Mouse (Mus musculus) CH12.LX (cell line): ENCODE data around the gene Dnajb4. TPM values are rescaled to one million over a fixed set of nuclear protein-coding genes. Genes with fewer than 3 reads are reported as not detected.

Experiments used
- DNase-seq: peaks from one replicate; pipeline ENCODE4 v3.0.0-alpha.2; 2013; ENCODE audit errors: extremely low read depth
- H3K27ac ChIP-seq: 2 replicates; pipeline ENCODE4 v1.5.1; 2012; ENCODE audit warnings: low read depth, mild to moderate bottlenecking, control low read depth, moderate library complexity; ENCODE audit not compliant: insufficient read depth
- H3K27me3 ChIP-seq: replicated peaks from 2 replicates; pipeline ENCODE3; 2012; ENCODE audit warnings: inconsistent platforms
- H3K36me3 ChIP-seq, 2 experiments: replicated peaks in 1 of 2; 2 replicates each; pipeline versions ENCODE3 to v1.6.1; 2012; ENCODE audit warnings: inconsistent platforms in 1 of 2, low read length in 1 of 2, mild to moderate bottlenecking in 1 of 2, mixed read lengths in 1 of 2, moderate library complexity in 1 of 2; ENCODE audit not compliant: control insufficient read depth in 1 of 2, insufficient read depth in 1 of 2
- H3K4me1 ChIP-seq, 2 experiments: 2 replicates each; pipeline ENCODE4 v1.6.1; 2012; ENCODE audit warnings: inconsistent platforms in 1 of 2, moderate library complexity in 1 of 2; ENCODE audit not compliant: insufficient read depth in 2 of 2, control insufficient read depth in 1 of 2
- H3K4me2 ChIP-seq: 2 replicates; pipeline ENCODE4 v1.6.1; 2012; ENCODE audit warnings: low read depth, mild to moderate bottlenecking, control low read depth; ENCODE audit not compliant: poor library complexity, insufficient read depth, severe bottlenecking
- H3K4me3 ChIP-seq, 3 experiments: fragments of 150-350 bp in 1 of 3; sonication (generic) in 1 of 3; replicated peaks in 1 of 3; 2 replicates each; pipeline versions ENCODE3 to v1.5.1; 2011 to 2012; ENCODE audit warnings: low read depth in 2 of 3, low read length in 2 of 3, mild to moderate bottlenecking in 2 of 3, moderate library complexity in 2 of 3, control low read depth in 1 of 3, improper control_type of control experiment in 1 of 3, inconsistent platforms in 1 of 3, mixed read lengths in 1 of 3; ENCODE audit not compliant: poor library complexity in 1 of 3
- H3K79me2 ChIP-seq: replicated peaks from 2 replicates; pipeline ENCODE4 v1.6.1; 2012; ENCODE audit warnings: mild to moderate bottlenecking, moderate library complexity; ENCODE audit not compliant: control insufficient read depth, poor library complexity, insufficient read depth, severe bottlenecking; ENCODE audit errors: extremely low read depth
- H3K9ac ChIP-seq: 2 replicates; pipeline ENCODE4 v1.6.1; 2012; ENCODE audit warnings: low read depth, mild to moderate bottlenecking, control low read depth, moderate library complexity; ENCODE audit not compliant: insufficient read depth
- H3K9me3 ChIP-seq: replicated peaks from 2 replicates; pipeline ENCODE3; 2012; ENCODE audit warnings: low read length, inconsistent platforms, mixed read lengths
- BHLHE40 ChIP-seq: IDR thresholded peaks from 2 replicates; pipeline ENCODE4 v1.6.1; 2011; ENCODE audit warnings: mild to moderate bottlenecking, low read depth, low read length, improper control_type of control experiment
- CHD1 ChIP-seq: IDR thresholded peaks from 2 replicates; pipeline ENCODE4 v1.6.1; 2012; ENCODE audit warnings: low read depth, low read length, improper control_type of control experiment, inconsistent platforms
- CHD2 ChIP-seq: IDR thresholded peaks from 2 replicates; pipeline ENCODE4 v1.6.1; 2011; ENCODE audit warnings: low read length, improper control_type of control experiment
- E2F4 ChIP-seq: IDR thresholded peaks from 2 replicates; pipeline ENCODE4 v1.6.1; 2011; ENCODE audit warnings: low read depth, low read length, improper control_type of control experiment; ENCODE audit not compliant: insufficient replicate concordance
- ELF1 ChIP-seq: IDR thresholded peaks from 2 replicates; pipeline ENCODE4 v1.6.1; 2014; ENCODE audit warnings: low read depth, mild to moderate bottlenecking, inconsistent platforms, low read length, improper control_type of control experiment
- EP300 ChIP-seq: IDR thresholded peaks from 2 replicates; pipeline ENCODE4 v1.6.1; 2011; ENCODE audit warnings: low read length, improper control_type of control experiment
- ETS1 ChIP-seq: conservative IDR thresholded peaks from 2 replicates; pipeline ENCODE4 v1.6.1; 2012; ENCODE audit warnings: low read depth, mild to moderate bottlenecking, inconsistent platforms, low read length, improper control_type of control experiment, moderate library complexity
- GABPA ChIP-seq: IDR thresholded peaks from 2 replicates; pipeline ENCODE4 v1.6.1; 2012; ENCODE audit warnings: low read depth, low read length, improper control_type of control experiment, inconsistent platforms; ENCODE audit not compliant: insufficient replicate concordance
- HCFC1 ChIP-seq: IDR thresholded peaks from 2 replicates; pipeline ENCODE4 v1.6.1; 2012; ENCODE audit warnings: low read depth, mild to moderate bottlenecking, inconsistent platforms, low read length, improper control_type of control experiment
- JUN ChIP-seq: IDR thresholded peaks from 2 replicates; pipeline ENCODE4 v1.6.1; 2011; ENCODE audit warnings: low read depth, mild to moderate bottlenecking, low read length, improper control_type of control experiment, moderate library complexity; ENCODE audit not compliant: insufficient read depth
- JUND ChIP-seq: conservative IDR thresholded peaks from 2 replicates; pipeline ENCODE4 v1.6.1; 2011; ENCODE audit warnings: low read depth, low read length, improper control_type of control experiment
- KAT2A ChIP-seq: IDR thresholded peaks from 2 replicates; pipeline ENCODE4 v1.6.1; 2012; ENCODE audit warnings: low read length, improper control_type of control experiment, inconsistent platforms; ENCODE audit not compliant: insufficient replicate concordance
- MAFK ChIP-seq: IDR thresholded peaks from 2 replicates; pipeline ENCODE4 v1.6.1; 2011; ENCODE audit warnings: low read length, improper control_type of control experiment; ENCODE audit not compliant: insufficient replicate concordance
- MAX ChIP-seq: IDR thresholded peaks from 2 replicates; pipeline ENCODE4 v1.6.1; 2011; ENCODE audit warnings: low read length, improper control_type of control experiment
- MEF2A ChIP-seq: IDR thresholded peaks from 2 replicates; pipeline ENCODE4 v1.6.1; 2014; ENCODE audit warnings: low read depth, mild to moderate bottlenecking, inconsistent platforms, low read length, improper control_type of control experiment, borderline replicate concordance
- MXI1 ChIP-seq: IDR thresholded peaks from 2 replicates; pipeline ENCODE4 v1.6.1; 2011; ENCODE audit warnings: mild to moderate bottlenecking, low read depth, low read length, improper control_type of control experiment
- MYC ChIP-seq: IDR thresholded peaks from 2 replicates; pipeline ENCODE4 v1.6.1; 2011; ENCODE audit warnings: low read depth, mild to moderate bottlenecking, improper control_type of control experiment, low read length
- NRF1 ChIP-seq: IDR thresholded peaks from 2 replicates; pipeline ENCODE4 v1.6.1; 2014; ENCODE audit warnings: low read depth, mild to moderate bottlenecking, inconsistent platforms, low read length, improper control_type of control experiment, moderate library complexity
- POLR2A ChIP-seq: IDR thresholded peaks from 2 replicates; pipeline ENCODE4 v1.6.1; 2011; ENCODE audit warnings: low read depth, mild to moderate bottlenecking, improper control_type of control experiment, low read length
- POLR2AphosphoS2 ChIP-seq: IDR thresholded peaks from 2 replicates; pipeline ENCODE4 v1.6.1; 2011; ENCODE audit warnings: low read depth, low read length, improper control_type of control experiment
- RAD21 ChIP-seq: IDR thresholded peaks from 2 replicates; pipeline ENCODE4 v1.6.1; 2011; ENCODE audit warnings: low read depth, mild to moderate bottlenecking, low read length, improper control_type of control experiment, moderate library complexity
- RCOR1 ChIP-seq: conservative IDR thresholded peaks from 2 replicates; pipeline ENCODE4 v1.6.1; 2012; ENCODE audit warnings: low read depth, mild to moderate bottlenecking, inconsistent platforms, low read length, improper control_type of control experiment
- SIN3A ChIP-seq: IDR thresholded peaks from 2 replicates; pipeline ENCODE4 v1.6.1; 2012; ENCODE audit warnings: low read length, improper control_type of control experiment, inconsistent platforms
- SMC3 ChIP-seq: IDR thresholded peaks from 2 replicates; pipeline ENCODE4 v1.6.1; 2011; ENCODE audit warnings: low read depth, low read length, improper control_type of control experiment
- TBP ChIP-seq: conservative IDR thresholded peaks from 2 replicates; pipeline ENCODE4 v1.6.1; 2011; ENCODE audit warnings: low read depth, low read length, improper control_type of control experiment
- TCF12 ChIP-seq: IDR thresholded peaks from 2 replicates; pipeline ENCODE4 v1.6.1; 2014; ENCODE audit warnings: low read depth, mild to moderate bottlenecking, inconsistent platforms, low read length, improper control_type of control experiment
- UBTF ChIP-seq: IDR thresholded peaks from 2 replicates; pipeline ENCODE4 v1.6.1; 2012; ENCODE audit warnings: low read depth, mild to moderate bottlenecking, inconsistent platforms, low read length, improper control_type of control experiment, moderate library complexity
- USF1 ChIP-seq: IDR thresholded peaks from 2 replicates; pipeline ENCODE4 v1.6.1; 2014; ENCODE audit warnings: low read depth, mild to moderate bottlenecking, inconsistent platforms, low read length, improper control_type of control experiment
- USF2 ChIP-seq: conservative IDR thresholded peaks from 2 replicates; pipeline ENCODE4 v1.6.1; 2011; ENCODE audit warnings: low read depth, low read length, improper control_type of control experiment
- ZC3H11A ChIP-seq: IDR thresholded peaks from 2 replicates; pipeline ENCODE4 v1.6.1; 2012; ENCODE audit warnings: low read depth, mild to moderate bottlenecking, inconsistent platforms, low read length, improper control_type of control experiment
- ZMIZ1 ChIP-seq: IDR thresholded peaks from 2 replicates; pipeline ENCODE4 v1.6.1; 2012; ENCODE audit warnings: low read depth, mild to moderate bottlenecking, inconsistent platforms, low read length, improper control_type of control experiment
- ZNF384 ChIP-seq: IDR thresholded peaks from 2 replicates; pipeline ENCODE4 v1.6.1; 2012; ENCODE audit warnings: low read depth, low read length, improper control_type of control experiment, inconsistent platforms
- dilution Hi-C: fragments of 300-500 bp; cut with MboI; formaldehyde crosslinking; loops from 2 replicates; pipeline ENCODE4 v1.14.3; 2020; ENCODE audit warnings: low sequenced_read_pairs; ENCODE audit not compliant: extremely low pct_unique_long_range_greater_than_20kb, extremely low pct_ligation_motif_present
- in situ Hi-C: fragments of 300-500 bp; cut with MboI; formaldehyde crosslinking; loops from 3 replicates; pipeline ENCODE4 v1.14.3; 2019; ENCODE audit warnings: low sequenced_read_pairs, low pct_ligation_motif_present, low pct_unique_long_range_greater_than_20kb, mixed read lengths
- polyA plus RNA-seq: library from polyadenylated mRNA; unstranded; fragments of >175 nt; gene quantifications from 2 replicates; pipeline ENCODE4 v1.2.1, GENCODE M21; 2012; ENCODE audit warnings: low read depth; ENCODE audit not compliant: insufficient read length
- total RNA-seq, 2 experiments: library from RNA; depleted of rRNA; stranded (reverse); fragments of 300-350 nt in 1 of 2; fragments of >200 nt in 1 of 2; gene quantifications; 2 replicates each; pipeline ENCODE4 v1.2.3; 2012 to 2014

Gene Dnajb4
- total and polyA plus RNA-seq, 3 experiments: 11.7 to 26.4 (median 17.7) TPM

- H3K27me3 ChIP-seq: no peaks in the 10 kb centered on the region
- H3K27ac ChIP-seq: no peak overlapping the region
- no peak overlapping the region for H3K4me3 ChIP-seq
- no peak overlapping the region for H3K4me2 ChIP-seq
- peaks cover 3 to 20% of the 10 kb centered on the region in 2 experiments for H3K4me1 ChIP-seq
- H3K36me3 ChIP-seq: peaks cover 4 to 23% of the 10 kb centered on the region in 2 experiments
- in situ Hi-C loops: no loop called here
- peaks cover 6% of the 10 kb centered on the region; the same call in 1 of the 2 replicates for H3K79me2 ChIP-seq
- TF ChIP-seq USF1: no peak
- TF ChIP-seq MAX: no peak
- no peak for TF ChIP-seq HCFC1
- TF ChIP-seq JUND: no peak
- TF ChIP-seq ELF1: no peak
- no peak for TF ChIP-seq CHD2
- TF ChIP-seq ZNF384: no peak
- TF ChIP-seq MXI1: no peak
- TF ChIP-seq SMC3: no peak
- TF ChIP-seq SIN3A: no peak
- no peak for TF ChIP-seq POLR2A
- TF ChIP-seq ZC3H11A: no peak
- no peak for TF ChIP-seq E2F4
- no peak for TF ChIP-seq TCF12
- TF ChIP-seq TBP: no peak
- TF ChIP-seq MYC: no peak
- TF ChIP-seq POLR2AphosphoS2: no peak
- no peak for TF ChIP-seq USF2
- no peak for TF ChIP-seq RCOR1
- no peak for TF ChIP-seq ETS1
- no peak overlapping the region for H3K9ac ChIP-seq
- DNase-seq: no peak
- no peaks in the 10 kb centered on the region for H3K9me3 ChIP-seq
- dilution Hi-C loops: no loop called here
Measured at GRCm38 (mm10) chr3:152203996-152204395, 6.1 kb downstream of the Dnajb4 start.

- no peak for DNase-seq
- dilution Hi-C loops: no loop called here
- in situ Hi-C loops: no loop called here
Measured at GRCm38 (mm10) chr3:152203411-152203810, 6.7 kb downstream of the Dnajb4 start.

More at GRCm38 (mm10) chr3:152203411-152203810, 6.7 kb downstream of the Dnajb4 start:
- H3K4me1 ChIP-seq: peaks cover under 1 to 14% of the 10 kb centered on the region in 2 experiments; a peak in 3 of 4 replicates
- no peak overlapping the region for H3K4me3 ChIP-seq
- H3K36me3 ChIP-seq: peaks cover 4 to 21% of the 10 kb centered on the region in 2 experiments
- H3K4me2 ChIP-seq: no peak overlapping the region
- H3K79me2 ChIP-seq: peaks cover 3% of the 10 kb centered on the region; the same call in 1 of the 2 replicates
- no peak overlapping the region for H3K27ac ChIP-seq
- no peaks in the 10 kb centered on the region for H3K27me3 ChIP-seq
- no peaks in the 10 kb centered on the region for H3K9me3 ChIP-seq
- H3K9ac ChIP-seq: no peak overlapping the region
- TF ChIP-seq MEF2A: no peak
- no peak for TF ChIP-seq POLR2AphosphoS2
- no peak for TF ChIP-seq KAT2A
- no peak for TF ChIP-seq MAFK
- TF ChIP-seq BHLHE40: no peak
- no peak for TF ChIP-seq NRF1
- no peak for TF ChIP-seq RAD21
- TF ChIP-seq POLR2A: no peak
- TF ChIP-seq MXI1: no peak
- no peak for TF ChIP-seq CHD1
- no peak for TF ChIP-seq GABPA
- no peak for TF ChIP-seq MYC
- TF ChIP-seq JUN: no peak
- TF ChIP-seq HCFC1: no peak
- no peak for TF ChIP-seq USF2
- TF ChIP-seq ZMIZ1: no peak
- no peak for TF ChIP-seq UBTF
- no peak for TF ChIP-seq EP300
- no peak for TF ChIP-seq ETS1
- no peak for TF ChIP-seq CHD2
